Mouse (Mus musculus): ENCODE data around the gene Bicc1. TPM values are rescaled to one million over a fixed set of nuclear protein-coding genes. Genes with fewer than 3 reads are reported as not detected.

Bicc1 gene
- polyA plus RNA-seq, 1 experiment from 2014 or later, result 19.1 TPM

GRCm38 (mm10) chr10:71036484-71036883, 123.0 kb downstream of the Bicc1 start:
- Histone ChIP-seq H3K27me3 (ENCODE audit: control insufficient read depth, insufficient read depth, low read depth, low read length) (no peaks in the 10 kb centered on the region), H3K9me3 (ENCODE audit: control insufficient read depth, low read length) (no peaks in the 10 kb centered on the region), H3K27ac (ENCODE audit: low read length) (no peak overlapping the region), H3K4me2 (ENCODE audit: low read depth, low read length) (no peak overlapping the region), H3K9ac (ENCODE audit: low read length) (no peak overlapping the region), H3K36me3 (ENCODE audit: control insufficient read depth, insufficient read depth, low read length) (no peaks in the 10 kb centered on the region), H3K4me1 (replicated peaks; ENCODE audit: control insufficient read depth, insufficient read depth, low read length) (no peaks in the 10 kb centered on the region), H3K4me3 (ENCODE audit: low read length) (no peak overlapping the region)
- WGBS, result 72% methylated on average over 7 of the region's 7 CpGs
- ATAC-seq (ENCODE audit: low read depth), result no peak

GRCm38 (mm10) chr10:71028996-71029395, 130.5 kb downstream of the Bicc1 start:
- no peaks in the 10 kb centered on the region for H3K9me3 ChIP-seq (ENCODE audit: control insufficient read depth, low read length)
- peak overlapping the region; percentile 46; the same call in 1 of the 2 replicates for H3K4me2 ChIP-seq (ENCODE audit: low read depth, low read length)
- H3K9ac ChIP-seq (ENCODE audit: low read length), result no peak overlapping the region
- H3K27me3 ChIP-seq (ENCODE audit: control insufficient read depth, insufficient read depth, low read depth, low read length), result no peaks in the 10 kb centered on the region
- no peaks in the 10 kb centered on the region for H3K36me3 ChIP-seq (ENCODE audit: control insufficient read depth, insufficient read depth, low read length)
- H3K4me1 ChIP-seq (replicated peaks; ENCODE audit: control insufficient read depth, insufficient read depth, low read length), result peaks cover 38% of the 10 kb centered on the region
- 57% methylated on average over 4 of the region's 4 CpGs for WGBS
- no peak for ATAC-seq (ENCODE audit: low read depth)
- H3K27ac ChIP-seq (ENCODE audit: low read length), result peak overlapping the region; percentile 71
- H3K4me3 ChIP-seq (ENCODE audit: low read length), result no peak overlapping the region

- Histone ChIP-seq H3K4me3 (ENCODE audit: low read length) (peak overlapping the region; percentile 15; the same call in 1 of the 2 replicates), H3K9ac (ENCODE audit: low read length) (no peak overlapping the region), H3K4me2 (ENCODE audit: low read depth, low read length) (peak overlapping the region; percentile 46), H3K4me1 (replicated peaks; ENCODE audit: control insufficient read depth, insufficient read depth, low read length) (peaks cover 39% of the 10 kb centered on the region), H3K36me3 (ENCODE audit: control insufficient read depth, insufficient read depth, low read length) (no peaks in the 10 kb centered on the region), H3K9me3 (ENCODE audit: control insufficient read depth, low read length) (no peaks in the 10 kb centered on the region), H3K27ac (ENCODE audit: low read length) (peak overlapping the region; percentile 71), H3K27me3 (ENCODE audit: control insufficient read depth, insufficient read depth, low read depth, low read length) (no peaks in the 10 kb centered on the region)
- WGBS, result 30% methylated on average over 14 of the region's 14 CpGs
- ATAC-seq (ENCODE audit: low read depth), result 0 out of 2 replicates have a peak, but pooled peaks have one; percentile 44
Observed at GRCm38 (mm10) chr10:71028066-71028844, 131.2 kb downstream of the Bicc1 start.

GRCm38 (mm10) chr10:71025131-71025894, 134.2 kb downstream of the Bicc1 start:
- Histone ChIP-seq H3K9ac (ENCODE audit: low read length) (peak overlapping the region; percentile 3; the same call in 1 of the 2 replicates), H3K9me3 (ENCODE audit: control insufficient read depth, low read length) (no peaks in the 10 kb centered on the region), H3K4me2 (ENCODE audit: low read depth, low read length) (peak overlapping the region; percentile 37), H3K27ac (ENCODE audit: low read length) (peak overlapping the region; percentile 90), H3K27me3 (ENCODE audit: control insufficient read depth, insufficient read depth, low read depth, low read length) (no peaks in the 10 kb centered on the region), H3K4me3 (ENCODE audit: low read length) (no peak overlapping the region), H3K4me1 (replicated peaks; ENCODE audit: control insufficient read depth, insufficient read depth, low read length) (peaks cover 39% of the 10 kb centered on the region), H3K36me3 (ENCODE audit: control insufficient read depth, insufficient read depth, low read length) (no peaks in the 10 kb centered on the region)
- ATAC-seq (ENCODE audit: low read depth), result peak; percentile 73
- WGBS, result 26% methylated on average over 18 of the region's 18 CpGs

- peak overlapping the region; percentile 90 for H3K27ac ChIP-seq (ENCODE audit: low read length)
- no peaks in the 10 kb centered on the region for H3K9me3 ChIP-seq (ENCODE audit: control insufficient read depth, low read length)
- peak overlapping the region; percentile 37 for H3K4me2 ChIP-seq (ENCODE audit: low read depth, low read length)
- no peak overlapping the region for H3K4me3 ChIP-seq (ENCODE audit: low read length)
- H3K36me3 ChIP-seq (ENCODE audit: control insufficient read depth, insufficient read depth, low read length), result no peaks in the 10 kb centered on the region
- 34% methylated on average over 9 of the region's 9 CpGs for WGBS
- H3K27me3 ChIP-seq (ENCODE audit: control insufficient read depth, insufficient read depth, low read depth, low read length), result no peaks in the 10 kb centered on the region
- peak; percentile 39 for ATAC-seq (ENCODE audit: low read depth)
- H3K4me1 ChIP-seq (replicated peaks; ENCODE audit: control insufficient read depth, insufficient read depth, low read length), result peaks cover 39% of the 10 kb centered on the region
- no peak overlapping the region; the same call in 1 of the 2 replicates for H3K9ac ChIP-seq (ENCODE audit: low read length)
Observed at GRCm38 (mm10) chr10:71024681-71025080, 134.8 kb downstream of the Bicc1 start.

- Histone ChIP-seq H3K27me3 (ENCODE audit: control insufficient read depth, insufficient read depth, low read depth, low read length) (no peaks in the 10 kb centered on the region), H3K9me3 (ENCODE audit: control insufficient read depth, low read length) (no peaks in the 10 kb centered on the region), H3K4me2 (ENCODE audit: low read depth, low read length) (no peak overlapping the region), H3K27ac (ENCODE audit: low read length) (no peak overlapping the region), H3K4me3 (ENCODE audit: low read length) (no peak overlapping the region), H3K4me1 (replicated peaks; ENCODE audit: control insufficient read depth, insufficient read depth, low read length) (peaks cover 28% of the 10 kb centered on the region), H3K9ac (ENCODE audit: low read length) (no peak overlapping the region), H3K36me3 (ENCODE audit: control insufficient read depth, insufficient read depth, low read length) (no peaks in the 10 kb centered on the region)
- ATAC-seq (ENCODE audit: low read depth), result no peak
- WGBS, result 54% methylated on average over 3 of the region's 3 CpGs
Observed at GRCm38 (mm10) chr10:71023471-71023870, 136.0 kb downstream of the Bicc1 start.

- no peaks in the 10 kb centered on the region for H3K9me3 ChIP-seq (ENCODE audit: control insufficient read depth, low read length)
- H3K36me3 ChIP-seq (ENCODE audit: control insufficient read depth, insufficient read depth, low read length), result no peaks in the 10 kb centered on the region
- no peak overlapping the region for H3K4me2 ChIP-seq (ENCODE audit: low read depth, low read length)
- H3K27ac ChIP-seq (ENCODE audit: low read length), result no peak overlapping the region
- 75% methylated on average over 5 of the region's 5 CpGs for WGBS
- ATAC-seq (ENCODE audit: low read depth), result no peak
- peaks cover 15% of the 10 kb centered on the region for H3K4me1 ChIP-seq (replicated peaks; ENCODE audit: control insufficient read depth, insufficient read depth, low read length)
- H3K4me3 ChIP-seq (ENCODE audit: low read length), result no peak overlapping the region
- no peaks in the 10 kb centered on the region for H3K27me3 ChIP-seq (ENCODE audit: control insufficient read depth, insufficient read depth, low read depth, low read length)
- no peak overlapping the region for H3K9ac ChIP-seq (ENCODE audit: low read length)
Observed at GRCm38 (mm10) chr10:71020459-71020858, 139.0 kb downstream of the Bicc1 start.

GRCm38 (mm10) chr10:71019836-71020235, 139.7 kb downstream of the Bicc1 start:
- Histone ChIP-seq H3K4me2 (ENCODE audit: low read depth, low read length) (no peak overlapping the region), H3K9ac (ENCODE audit: low read length) (no peak overlapping the region), H3K27ac (ENCODE audit: low read length) (no peak overlapping the region), H3K4me3 (ENCODE audit: low read length) (no peak overlapping the region), H3K4me1 (replicated peaks; ENCODE audit: control insufficient read depth, insufficient read depth, low read length) (peaks cover 9% of the 10 kb centered on the region), H3K36me3 (ENCODE audit: control insufficient read depth, insufficient read depth, low read length) (no peaks in the 10 kb centered on the region), H3K9me3 (ENCODE audit: control insufficient read depth, low read length) (no peaks in the 10 kb centered on the region), H3K27me3 (ENCODE audit: control insufficient read depth, insufficient read depth, low read depth, low read length) (no peaks in the 10 kb centered on the region)
- WGBS, result 93% methylated on average over 6 of the region's 6 CpGs
- no peak for ATAC-seq (ENCODE audit: low read depth)

GRCm38 (mm10) chr10:71009771-71010496, 149.6 kb downstream of the Bicc1 start:
- Histone ChIP-seq H3K36me3 (ENCODE audit: control insufficient read depth, insufficient read depth, low read length) (no peaks in the 10 kb centered on the region), H3K27ac (ENCODE audit: low read length) (no peak overlapping the region), H3K4me1 (replicated peaks; ENCODE audit: control insufficient read depth, insufficient read depth, low read length) (peaks cover 14% of the 10 kb centered on the region; the same call in 1 of the 2 replicates), H3K4me3 (ENCODE audit: low read length) (no peak overlapping the region), H3K4me2 (ENCODE audit: low read depth, low read length) (no peak overlapping the region), H3K9ac (ENCODE audit: low read length) (no peak overlapping the region), H3K9me3 (ENCODE audit: control insufficient read depth, low read length) (no peaks in the 10 kb centered on the region), H3K27me3 (ENCODE audit: control insufficient read depth, insufficient read depth, low read depth, low read length) (no peaks in the 10 kb centered on the region)
- WGBS, result 54% methylated on average over 19 of the region's 19 CpGs
- no peak for ATAC-seq (ENCODE audit: low read depth)

Data from lung, embryonic 16.5 days (tissue).